ENCODE assay signal across 8 mouse cellular contexts in the genomic region with DNA sequence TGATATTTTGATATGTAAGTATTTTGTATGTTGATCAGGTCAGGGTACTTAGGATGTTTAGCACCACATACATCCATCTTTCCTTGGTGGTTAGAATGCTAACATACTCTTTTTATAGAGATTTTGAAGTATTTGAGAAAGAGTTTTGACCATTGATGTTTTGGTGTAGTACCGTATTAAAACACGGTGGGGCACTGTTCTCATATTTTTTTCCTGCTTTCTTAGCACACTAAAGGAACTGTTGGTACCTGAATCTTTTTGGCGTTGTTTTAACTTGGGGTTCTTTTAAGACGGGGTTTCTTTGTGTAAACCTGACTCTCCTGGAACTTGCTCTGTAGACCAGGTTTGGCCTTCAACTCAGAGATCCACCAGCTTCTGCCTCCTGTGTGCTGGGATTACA.
DNase-seq lines count a peak whose midpoint lies in the region; ATAC-seq and TF ChIP-seq lines count a peak whose summit lies in the region.

No protein-coding gene starts in this region.

- no peaks in the 10 kb centered on the region for H3K9me3 ChIP-seq in forebrain, postnatal 0 days (ENCODE audit: low read length)
- H3K9me3 ChIP-seq in forebrain, embryonic 11.5 days (ENCODE audit: control insufficient read depth, low read length), result no peaks in the 10 kb centered on the region
- no peaks in the 10 kb centered on the region for H3K9me3 ChIP-seq in liver, embryonic 14.5 days (ENCODE audit: control insufficient read depth, low read length)
- H3K9me3 ChIP-seq in liver, embryonic 11.5 days (ENCODE audit: control insufficient read depth, low read length), result no peaks in the 10 kb centered on the region
- H3K9me3 ChIP-seq in kidney, embryonic 16.5 days (ENCODE audit: low read length), result no peaks in the 10 kb centered on the region

- TF ChIP-seq POLR2A in brain, embryonic 14.5 days (IDR thresholded peaks at IDR 0.05; ENCODE audit: borderline replicate concordance, extremely low read depth, insufficient read depth, insufficient read length, poor library complexity, severe bottlenecking), result no peak

- no peak overlapping the region for H3K27ac ChIP-seq in forebrain, postnatal 0 days (ENCODE audit: low read depth, low read length)
- H3K27ac ChIP-seq in forebrain, embryonic 11.5 days (ENCODE audit: low read depth, low read length), result no peak overlapping the region
- no peak overlapping the region for H3K27ac ChIP-seq in liver, embryonic 14.5 days
- no peak overlapping the region for H3K27ac ChIP-seq in liver, embryonic 11.5 days (ENCODE audit: low read depth, low read length)
- no peak overlapping the region for H3K27ac ChIP-seq in kidney, embryonic 16.5 days (ENCODE audit: low read length)

- 3% methylated on average over 4 of the region's 4 CpGs for WGBS in forebrain, postnatal 0 days
- 10% methylated on average over 4 of the region's 4 CpGs for WGBS in forebrain, embryonic 11.5 days
- 40% methylated on average over 4 of the region's 4 CpGs for WGBS in liver, embryonic 14.5 days (ENCODE audit: insufficient replicate concordance)
- 32% methylated on average over 4 of the region's 4 CpGs for WGBS in liver, embryonic 11.5 days
- WGBS in kidney, embryonic 16.5 days, result 16% methylated on average over 4 of the region's 4 CpGs

- no peak for ATAC-seq in forebrain, postnatal 0 days
- ATAC-seq in forebrain, embryonic 11.5 days (replicated peaks; ENCODE audit: low FRiP score), result no peak
- no peak for ATAC-seq in liver, embryonic 14.5 days (ENCODE audit: insufficient read depth)
- no peak for ATAC-seq in liver, embryonic 11.5 days (replicated peaks; ENCODE audit: low FRiP score)
- ATAC-seq in megakaryocyte progenitor cell, adult 5-6 weeks (replicated peaks; ENCODE audit: poor library complexity), result peak; percentile 64; the same call in 1 of the 2 replicates
- ATAC-seq in kidney, embryonic 16.5 days (ENCODE audit: low FRiP score, low TSS enrichment), result no peak

- no peak overlapping the region for H3K9ac ChIP-seq in forebrain, postnatal 0 days
- H3K9ac ChIP-seq in forebrain, embryonic 11.5 days (ENCODE audit: low read length), result no peak overlapping the region
- H3K9ac ChIP-seq in liver, embryonic 14.5 days (replicated peaks), result no peak overlapping the region
- H3K9ac ChIP-seq in liver, embryonic 11.5 days (ENCODE audit: low read depth, low read length), result no peak overlapping the region
- no peak overlapping the region for H3K9ac ChIP-seq in kidney, embryonic 16.5 days (replicated peaks; ENCODE audit: low read length)

- no peak overlapping the region for H3K4me2 ChIP-seq in forebrain, postnatal 0 days (ENCODE audit: low read depth)
- no peak overlapping the region for H3K4me2 ChIP-seq in forebrain, embryonic 11.5 days (ENCODE audit: low read depth, low read length, severe bottlenecking)
- no peak overlapping the region for H3K4me2 ChIP-seq in liver, embryonic 14.5 days (ENCODE audit: low read depth)
- H3K4me2 ChIP-seq in liver, embryonic 11.5 days, result no peak overlapping the region
- no peak overlapping the region for H3K4me2 ChIP-seq in kidney, embryonic 16.5 days (replicated peaks; ENCODE audit: low read depth, low read length)

- H3K36me3 ChIP-seq in forebrain, postnatal 0 days (ENCODE audit: insufficient read depth), result no peaks in the 10 kb centered on the region
- no peaks in the 10 kb centered on the region for H3K36me3 ChIP-seq in forebrain, embryonic 11.5 days (ENCODE audit: control insufficient read depth, insufficient read depth, low read length)
- no peaks in the 10 kb centered on the region; the same call in 1 of the 2 replicates for H3K36me3 ChIP-seq in liver, embryonic 14.5 days (replicated peaks; ENCODE audit: control insufficient read depth, insufficient read depth, low read depth)
- no peaks in the 10 kb centered on the region; the same call in 1 of the 2 replicates for H3K36me3 ChIP-seq in liver, embryonic 11.5 days (ENCODE audit: control insufficient read depth, insufficient read depth, low read length)
- H3K36me3 ChIP-seq in kidney, embryonic 16.5 days (ENCODE audit: insufficient read depth, low read length), result no peaks in the 10 kb centered on the region

- H3K4me1 ChIP-seq in forebrain, postnatal 0 days (ENCODE audit: insufficient read depth), result no peaks in the 10 kb centered on the region
- H3K4me1 ChIP-seq in forebrain, embryonic 11.5 days (replicated peaks; ENCODE audit: control insufficient read depth, insufficient read depth, low read length), result no peaks in the 10 kb centered on the region
- no peaks in the 10 kb centered on the region for H3K4me1 ChIP-seq in liver, embryonic 14.5 days (replicated peaks; ENCODE audit: control insufficient read depth in 2 of 2, insufficient read depth in 2 of 2, low read length in 1 of 2)
- no peaks in the 10 kb centered on the region; the same call in 1 of the 2 replicates for H3K4me1 ChIP-seq in liver, embryonic 11.5 days (replicated peaks; ENCODE audit: control insufficient read depth, insufficient read depth, low read length)
- H3K4me1 ChIP-seq in kidney, embryonic 16.5 days (ENCODE audit: insufficient read depth, low read length), result no peaks in the 10 kb centered on the region

- no peak overlapping the region for H3K4me3 ChIP-seq in forebrain, postnatal 0 days (ENCODE audit: low read depth, low read length)
- no peak overlapping the region for H3K4me3 ChIP-seq in forebrain, embryonic 11.5 days (ENCODE audit: low read depth, low read length)
- H3K4me3 ChIP-seq in liver, embryonic 14.5 days (ENCODE audit: insufficient read depth in 1 of 2, low read depth in 2 of 2, low read length in 2 of 2), result no peak overlapping the region
- H3K4me3 ChIP-seq in liver, embryonic 11.5 days (ENCODE audit: low read depth, low read length), result no peak overlapping the region
- H3K4me3 ChIP-seq in kidney, embryonic 16.5 days (ENCODE audit: low read length), result no peak overlapping the region

- H3K27me3 ChIP-seq in forebrain, postnatal 0 days (ENCODE audit: insufficient read depth, low read length), result no peaks in the 10 kb centered on the region
- no peaks in the 10 kb centered on the region for H3K27me3 ChIP-seq in forebrain, embryonic 11.5 days (ENCODE audit: control insufficient read depth, insufficient read depth, low read length)
- no peaks in the 10 kb centered on the region for H3K27me3 ChIP-seq in liver, embryonic 14.5 days (ENCODE audit: control insufficient read depth, insufficient read depth, low read length)
- H3K27me3 ChIP-seq in liver, embryonic 11.5 days (replicated peaks; ENCODE audit: control insufficient read depth, insufficient read depth, low read length), result no peaks in the 10 kb centered on the region
- H3K27me3 ChIP-seq in kidney, embryonic 16.5 days (ENCODE audit: insufficient read depth, low read length), result no peaks in the 10 kb centered on the region

- TF ChIP-seq CTCF in forebrain, postnatal 0 days (IDR thresholded peaks at IDR 0.05; ENCODE audit: low read depth), result peak; percentile 71
- peak; percentile 27; the same call in 1 of the 2 replicates for TF ChIP-seq CTCF in liver, embryonic 14.5 days (IDR thresholded peaks at IDR 0.05; ENCODE audit: low read depth)
- TF ChIP-seq CTCF in brain, embryonic 14.5 days (IDR thresholded peaks at IDR 0.05; ENCODE audit: borderline replicate concordance, extremely low read depth, insufficient read depth, insufficient read length), result no peak

- peak; percentile 77 for DNase-seq in forebrain, postnatal 0 days
- no peak for DNase-seq in forebrain, embryonic 11.5 days (ENCODE audit: low spot score)
- no peak for DNase-seq in liver, embryonic 14.5 days (ENCODE audit: low read depth in 3 of 3, low spot score in 3 of 3)
- no peak for DNase-seq in liver, embryonic 11.5 days (ENCODE audit: low spot score)
- DNase-seq in brain, embryonic 14.5 days (ENCODE audit: low read depth), result peak; percentile 64
- no peak for DNase-seq in thymus, postnatal 25 days

- TF ChIP-seq EP300 in liver, embryonic 14.5 days (IDR thresholded peaks at IDR 0.05; ENCODE audit: low read depth), result no peak

Comparison
In these comparisons a context has a peak if more than half of its experiments do, and no peak if none do; other contexts are left out.
1. DNase-seq: peak in forebrain, postnatal 0 days (single experiment) and brain, embryonic 14.5 days (single experiment); none in forebrain, embryonic 11.5 days (single experiment), liver, embryonic 14.5 days (0 of 3), liver, embryonic 11.5 days (single experiment) and thymus, postnatal 25 days (single experiment).